Mouse (Mus musculus) mouse embryonic stem cell (cell line): ENCODE measurements at regions not wholly inside any gene's neighbourhood (a gene's known extent, or its start where the extent isn't known, plus 50 kb on each side); places are given as distances from the start of the nearest gene placed in this dataset.

Source experiments
- in situ Hi-C, 2 experiments: fragments of 300-500 bp; cut with MboI; formaldehyde crosslinking; loops; 1 replicate in 1 of 2; 3 replicates in 1 of 2; pipeline ENCODE4 v1.14.3; 2019 to 2020; ENCODE audit warnings: low sequenced_read_pairs in 2 of 2, low pct_unique_long_range_greater_than_20kb in 1 of 2, mixed read lengths in 1 of 2; ENCODE audit not compliant: unreplicated experiment in 1 of 2

DNA sequence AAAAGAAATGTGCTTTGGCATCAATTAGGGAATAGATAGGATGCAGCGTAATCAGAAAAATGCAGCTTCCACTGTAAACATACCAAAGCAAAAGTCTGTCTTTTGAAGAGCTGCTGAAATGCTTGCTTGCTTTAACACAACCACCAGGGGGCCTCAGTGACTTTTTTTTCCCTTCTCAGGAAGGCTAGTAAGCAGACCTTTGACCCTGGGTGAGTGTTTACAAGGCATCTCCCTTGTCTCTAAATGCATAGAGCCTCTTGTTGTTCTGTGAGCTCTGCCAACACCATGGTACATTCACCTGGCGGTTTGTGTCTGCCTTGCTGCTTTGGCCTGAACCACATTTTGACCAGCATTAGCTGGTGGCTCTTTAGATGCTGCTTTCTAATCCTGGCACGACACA lies 191.9 kb upstream of the C9orf72 start:
- in situ Hi-C loops = no loop called here

- in situ Hi-C loops = no loop called here
These were observed 187.5 kb upstream of the C9orf72 start for GRCm38 (mm10) chr4:35413488-35413887.

GRCm38 (mm10) chr4:35405301-35406006 lies 179.5 kb upstream of the C9orf72 start:
- in situ Hi-C loops = no loop called here

DNA sequence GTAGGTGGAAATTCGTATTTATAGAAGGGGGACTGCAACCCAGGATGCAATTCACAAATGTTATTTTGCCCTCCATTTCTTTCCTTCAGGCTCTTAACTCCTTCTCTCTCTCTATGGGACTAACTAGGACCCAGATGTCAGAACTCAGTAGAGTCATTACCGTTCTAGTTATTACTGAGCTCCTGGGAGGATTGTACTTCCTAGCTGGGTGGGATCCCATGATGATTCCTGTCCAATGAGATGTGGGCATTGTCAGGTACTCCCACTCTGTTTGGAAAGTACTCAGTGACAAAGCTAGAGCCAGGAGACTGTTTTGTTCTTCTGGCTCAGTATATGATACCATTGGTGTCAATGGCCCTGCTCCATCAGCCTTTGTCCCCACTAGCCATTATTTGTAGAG lies 178.1 kb upstream of the C9orf72 start:
- in situ Hi-C loops = no loop called here

DNA sequence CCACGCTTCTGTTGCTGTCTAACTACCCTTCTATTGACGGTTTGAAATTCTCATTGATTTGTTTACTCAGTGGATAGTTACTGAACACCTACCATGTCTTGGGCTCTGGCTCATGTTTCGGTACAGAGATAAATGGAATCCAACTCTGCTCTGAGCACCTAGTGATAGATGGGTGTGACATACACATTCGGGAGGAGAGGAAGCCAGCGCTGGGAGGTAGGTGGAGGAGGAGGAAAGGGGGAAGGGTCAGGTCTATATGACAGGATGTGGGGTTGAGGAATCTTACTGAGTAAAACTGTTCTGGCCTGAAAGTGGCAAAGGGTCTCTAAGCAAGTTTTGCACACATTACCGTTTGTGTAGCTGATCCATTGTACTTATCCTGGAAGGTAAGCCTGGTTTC lies 177.6 kb upstream of the C9orf72 start:
- in situ Hi-C loops = no loop called here

GRCm38 (mm10) chr4:35402376-35403133 lies 176.6 kb upstream of the C9orf72 start:
- in situ Hi-C loops = no loop called here

DNA sequence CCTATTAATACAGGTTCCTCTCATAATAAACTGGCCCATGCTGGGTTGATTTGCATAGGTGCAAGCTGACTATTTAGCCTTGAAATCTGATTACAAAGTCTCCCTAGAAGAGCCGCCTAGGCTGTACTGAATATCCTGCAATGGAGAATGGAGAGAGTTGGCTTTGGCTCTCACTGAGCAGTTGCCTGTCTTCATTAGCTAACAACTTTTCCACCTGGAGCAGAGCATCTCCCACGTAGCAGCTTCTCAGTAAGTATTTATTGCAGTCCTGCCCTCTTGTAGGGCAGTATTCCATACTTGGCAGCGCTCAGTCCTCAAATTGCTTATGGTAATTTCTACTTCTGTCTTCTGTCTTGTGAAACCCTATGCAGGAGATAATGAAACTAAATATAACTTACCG lies 175.8 kb upstream of the C9orf72 start:
- in situ Hi-C loops = no loop called here

DNA sequence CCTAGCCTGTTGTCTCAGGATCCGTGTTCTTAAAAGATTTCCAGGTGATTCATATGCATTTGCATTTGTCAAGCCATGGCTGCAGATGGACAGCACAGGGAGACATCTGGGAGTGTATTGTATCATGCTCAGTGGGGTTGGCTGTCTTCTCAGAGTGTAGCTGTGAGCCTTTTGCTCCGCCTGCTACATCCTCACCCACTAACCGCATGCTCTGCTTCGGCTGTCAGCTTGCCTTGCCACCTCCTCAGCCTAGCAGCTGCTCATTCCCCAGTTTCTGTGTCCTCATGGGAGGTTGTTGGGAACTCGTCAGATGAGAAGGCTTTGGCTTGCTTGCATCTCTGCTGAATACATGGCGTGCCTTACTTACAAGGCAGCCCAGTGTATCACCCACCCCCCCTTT lies 174.5 kb upstream of the C9orf72 start:
- in situ Hi-C loops = no loop called here

- in situ Hi-C loops = no loop called here
These were observed 169.6 kb upstream of the C9orf72 start for GRCm38 (mm10) chr4:35395583-35395877.

DNA sequence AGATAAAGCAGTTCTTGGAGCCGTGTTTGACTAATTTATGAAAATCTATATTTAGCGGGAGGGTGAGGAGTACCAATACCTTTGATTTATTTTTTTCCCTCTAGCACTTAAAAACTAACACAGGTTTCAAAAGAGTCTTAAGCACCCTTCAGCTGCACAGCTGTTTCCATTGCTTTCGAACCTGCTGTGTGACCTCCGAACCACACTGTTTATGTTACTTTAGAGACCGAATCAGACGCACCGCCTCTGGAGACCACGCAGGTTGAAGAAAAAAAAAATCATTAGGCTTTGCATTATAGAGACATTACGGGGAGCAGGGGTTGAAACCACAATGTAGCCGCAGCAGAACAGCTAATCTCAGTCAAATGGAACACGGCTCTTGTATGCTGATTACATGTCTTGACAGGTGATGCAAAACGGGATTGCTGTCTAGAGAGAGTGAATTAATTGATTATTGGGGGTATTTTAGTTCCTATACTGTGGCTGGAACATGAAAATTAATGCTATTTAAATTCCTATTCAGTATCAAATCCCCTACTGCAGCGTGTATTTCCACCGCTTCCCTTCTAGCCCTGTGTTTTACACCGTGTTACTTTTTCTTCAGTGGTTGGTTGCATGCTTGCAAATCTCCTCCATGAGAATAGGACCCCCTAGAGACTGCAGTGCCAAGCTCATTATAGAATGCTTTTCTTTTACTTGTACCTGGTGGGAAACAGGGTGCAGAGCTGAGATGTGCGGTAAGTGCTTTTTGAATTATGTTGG lies 169.0 kb upstream of the C9orf72 start:
- in situ Hi-C loops = no loop called here

DNA sequence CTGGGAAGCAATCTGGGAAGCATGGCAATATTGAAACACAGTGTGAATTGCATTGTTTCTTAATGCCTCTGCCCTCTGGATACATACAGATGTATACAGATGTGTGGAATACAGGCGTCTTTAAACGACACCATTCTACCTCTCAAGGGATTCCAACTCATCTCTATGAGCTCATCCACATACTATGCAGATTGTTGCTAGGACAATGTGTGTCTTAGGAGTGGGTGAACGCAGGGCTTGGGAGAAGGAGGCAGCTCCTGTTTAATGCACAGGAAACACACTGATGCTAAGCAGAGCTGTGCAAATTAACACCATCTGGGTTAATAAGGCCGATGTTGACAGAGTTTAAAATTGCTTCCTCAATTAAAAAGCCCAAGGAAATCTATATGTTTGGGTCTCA lies 149.8 kb upstream of the C9orf72 start:
- in situ Hi-C loops = no loop called here

DNA sequence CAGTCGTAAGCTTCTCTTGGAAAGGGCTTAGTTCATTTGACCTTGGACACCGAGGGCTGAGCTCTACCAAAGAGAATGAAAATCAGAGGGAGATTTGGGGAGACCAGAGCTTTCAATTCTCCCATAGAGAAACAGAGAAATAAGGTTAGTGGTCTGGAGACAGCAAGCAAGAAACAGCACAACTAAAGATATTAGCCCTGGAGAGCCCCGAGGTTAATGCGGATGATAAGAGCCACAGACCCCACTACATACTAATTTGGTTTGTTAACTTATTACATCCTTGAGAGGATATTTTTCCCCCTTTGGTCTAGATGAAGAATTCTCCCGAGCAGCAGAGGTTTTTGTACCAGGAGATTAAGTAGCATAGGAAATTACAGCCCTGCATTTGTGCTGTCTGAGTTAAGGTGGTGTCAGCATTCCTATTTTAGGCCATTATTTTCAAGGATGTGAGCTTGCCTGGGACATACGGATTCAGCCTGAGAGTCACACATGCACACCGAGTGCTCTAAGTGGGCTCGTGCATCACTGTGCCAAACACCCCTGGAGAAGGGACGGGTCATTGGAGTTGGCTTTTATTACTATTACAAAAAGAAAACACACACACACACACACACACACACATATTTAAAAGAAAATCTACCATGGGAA lies 147.4 kb upstream of the C9orf72 start:
- in situ Hi-C loops = no loop called here

DNA sequence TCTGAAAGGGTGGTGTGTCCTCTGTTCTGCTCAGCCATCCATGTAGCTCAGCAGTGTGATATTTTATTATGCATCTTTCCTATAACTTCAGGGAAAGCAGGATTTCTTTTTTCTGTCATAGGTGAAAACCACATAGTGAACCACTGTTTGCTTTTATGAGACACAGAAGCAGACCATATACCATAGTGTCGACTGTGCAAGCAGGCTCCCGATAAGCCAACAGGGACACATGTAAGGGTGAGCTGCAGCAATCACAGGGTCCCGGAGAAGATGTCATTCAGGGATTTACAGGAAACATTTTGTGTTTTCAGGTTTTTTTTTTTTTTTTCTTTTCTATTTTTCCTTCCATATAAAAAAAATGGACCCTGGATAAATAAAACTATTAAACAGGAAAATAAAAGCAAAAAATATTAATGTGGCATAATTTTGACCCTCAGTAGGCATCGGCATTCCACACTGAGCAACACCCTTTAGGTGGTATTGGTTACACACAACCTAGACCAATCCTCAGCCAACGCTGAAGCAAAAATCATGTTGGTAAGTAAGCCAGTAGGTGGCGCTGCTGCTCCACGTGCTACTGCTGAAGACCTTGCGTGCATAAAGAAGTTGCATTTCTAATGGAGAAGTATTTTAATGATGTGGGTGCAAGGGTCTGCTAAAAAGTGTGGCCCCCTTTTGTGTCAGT lies 146.7 kb upstream of the C9orf72 start:
- in situ Hi-C loops = no loop called here

- in situ Hi-C loops = no loop called here
These were observed 138.2 kb upstream of the C9orf72 start for GRCm38 (mm10) chr4:35364161-35364560.

GRCm38 (mm10) chr4:35362176-35362575 lies 136.2 kb upstream of the C9orf72 start:
- in situ Hi-C loops = no loop called here

- in situ Hi-C loops = no loop called here
These were observed 133.4 kb upstream of the C9orf72 start for GRCm38 (mm10) chr4:35359376-35359775.

DNA sequence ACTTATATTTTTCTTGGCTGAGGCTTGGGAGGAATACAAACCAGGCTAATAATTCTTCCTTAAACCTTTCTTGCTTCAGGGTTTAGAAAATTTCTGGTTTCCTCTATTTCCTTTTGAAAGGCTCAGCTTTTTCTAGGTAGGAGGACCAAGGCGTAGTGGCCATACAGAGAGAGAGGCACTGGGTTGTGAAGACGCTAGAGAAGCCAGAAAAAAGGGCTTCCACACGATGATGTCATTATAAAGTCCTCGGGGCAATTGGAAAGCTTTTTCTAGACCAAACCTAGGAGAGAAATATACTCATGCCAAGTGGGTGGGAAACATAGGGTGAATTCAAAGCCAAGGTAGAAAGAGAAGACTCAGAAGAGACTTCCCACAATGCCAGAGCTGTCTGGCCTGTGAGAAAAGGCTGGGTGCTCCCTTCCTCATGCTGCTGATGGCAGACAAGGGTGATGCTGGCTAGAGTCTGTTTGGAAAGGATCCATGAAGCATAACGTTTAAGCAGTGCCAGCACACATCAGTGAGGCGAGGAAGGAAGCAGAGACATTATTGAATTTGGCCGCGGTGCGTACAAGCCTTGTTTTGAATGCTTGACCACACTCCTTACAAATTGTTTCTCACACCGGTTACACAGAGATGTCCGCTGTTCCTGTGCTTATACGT lies 131.1 kb upstream of the C9orf72 start:
- in situ Hi-C loops = no loop called here

- in situ Hi-C loops = no loop called here
These were observed 130.1 kb upstream of the C9orf72 start for GRCm38 (mm10) chr4:35356051-35356450.
